Mouse (Mus musculus) spleen, adult 2 months (tissue): ENCODE measurements at regions not wholly inside any gene's neighbourhood (a gene's known extent, or its start where the extent isn't known, plus 50 kb on each side); places are given as distances from the start of the nearest gene placed in this dataset.

Source experiments
- CTCF ChIP-seq: fragments of 200-500 bp; IDR thresholded peaks from 2 replicates; pipeline ENCODE4 v1.5.1; 2011; ENCODE audit warnings: mild to moderate bottlenecking, inconsistent platforms; ENCODE audit not compliant: insufficient read depth, insufficient read length, insufficient replicate concordance; ENCODE audit errors: extremely low read depth
- POLR2A ChIP-seq: fragments of 200-500 bp; IDR thresholded peaks from 2 replicates; pipeline ENCODE4 v1.6.1; 2011; ENCODE audit warnings: low read depth, low read length, inconsistent platforms

- no peak for TF ChIP-seq CTCF
- TF ChIP-seq POLR2A, result no peak
These were observed 81.8 kb downstream of the Gm9817 start for GRCm38 (mm10) chr13:45160281-45160680.
